Mouse (Mus musculus) MEL (cell line): Measurements from ENCODE around the gene Ica1l.

Experiments used
- E2F4 ChIP-seq: IDR thresholded peaks from 2 replicates; pipeline ENCODE4 v1.6.1; 2011; ENCODE audit warnings: low read depth, low read length, improper control_type of control experiment, borderline replicate concordance
- MAX ChIP-seq: IDR thresholded peaks from 2 replicates; pipeline ENCODE4 v1.6.1; 2011; ENCODE audit warnings: low read length, improper control_type of control experiment

GRCm38 (mm10) chr1:59997352-59997751 is 45.6 kb downstream of the Ica1l start:
- no peak for TF ChIP-seq MAX
- TF ChIP-seq E2F4: no peak
